Mouse (Mus musculus) bone marrow, adult 2 months (tissue): Measurements from ENCODE around the gene Pipox. TPM values are rescaled to one million over a fixed set of nuclear protein-coding genes. Genes with fewer than 3 reads are reported as not detected.

ENCODE experiments used
- H3K27ac ChIP-seq: fragments of 200-500 bp; 2 replicates; pipeline ENCODE4 v1.5.1; 2012; ENCODE audit warnings: low read depth, mild to moderate bottlenecking, control low read depth, inconsistent platforms, low read length; ENCODE audit not compliant: control insufficient read depth, poor library complexity, insufficient read depth
- H3K4me1 ChIP-seq: fragments of 200-500 bp; 2 replicates; pipeline ENCODE4 v1.6.1; 2011; ENCODE audit warnings: low read length; ENCODE audit not compliant: control insufficient read depth, insufficient read depth
- H3K4me3 ChIP-seq: fragments of 200-500 bp; replicated peaks from 2 replicates; pipeline ENCODE3; 2011; ENCODE audit warnings: mild to moderate bottlenecking, low read depth, low read length, control low read depth; ENCODE audit not compliant: control insufficient read depth
- CTCF ChIP-seq: fragments of 200-500 bp; IDR thresholded peaks from 2 replicates; pipeline ENCODE4 v1.5.1; 2011; ENCODE audit warnings: low read length, control low read depth; ENCODE audit not compliant: control insufficient read depth, insufficient read depth
- POLR2A ChIP-seq: fragments of 200-500 bp; IDR thresholded peaks from 2 replicates; pipeline ENCODE4 v1.6.1; 2011; ENCODE audit warnings: low read depth, mild to moderate bottlenecking, control low read depth, low read length, borderline replicate concordance; ENCODE audit not compliant: control insufficient read depth
- WGBS: fragments of 180-500 bp; shearing (Covaris S2); methylation state at CpG from one replicate; pipeline ENCODE4 v1.1.7; 2018; 5-methylcytosine and 5-hydroxymethylcytosine counted together
- polyA plus RNA-seq: library from polyadenylated mRNA; stranded (reverse); fragments of >200 nt; gene quantifications from 2 replicates; pipeline ENCODE4 v1.2.4, GENCODE M21; 2011; ENCODE audit warnings: low replicate concordance; ENCODE audit not compliant: missing spikeins, insufficient read depth, insufficient read length

Pipox gene
- polyA plus RNA-seq, 1 experiment: 3.8 TPM

GRCm38 (mm10) chr11:77916741-77917140 is 22.8 kb upstream of the Pipox start:
- Histone ChIP-seq H3K4me1 (no peaks in the 10 kb centered on the region; the same call in 1 of the 2 replicates), H3K27ac (no peak overlapping the region), H3K4me3 (no peak overlapping the region)
- 77% methylated on average over 4 of the region's 4 CpGs for WGBS
- TF ChIP-seq POLR2A (no peak), CTCF (no peak)

GRCm38 (mm10) chr11:77914598-77915260 is 20.8 kb upstream of the Pipox start:
- Histone ChIP-seq H3K4me1 (no peaks in the 10 kb centered on the region), H3K4me3 (no peak overlapping the region), H3K27ac (no peak overlapping the region; the same call in 1 of the 2 replicates)
- TF ChIP-seq CTCF: no peak
- TF ChIP-seq POLR2A: no peak
- WGBS: 7% methylated on average over 32 of the region's 32 CpGs

- H3K27ac ChIP-seq: no peak overlapping the region
- 70% methylated on average over 6 of the region's 6 CpGs for WGBS
- H3K4me1 ChIP-seq: no peaks in the 10 kb centered on the region
- no peak overlapping the region for H3K4me3 ChIP-seq
- TF ChIP-seq POLR2A: no peak
- no peak for TF ChIP-seq CTCF
Observed at GRCm38 (mm10) chr11:77913505-77913904, 19.6 kb upstream of the Pipox start.

DNA sequence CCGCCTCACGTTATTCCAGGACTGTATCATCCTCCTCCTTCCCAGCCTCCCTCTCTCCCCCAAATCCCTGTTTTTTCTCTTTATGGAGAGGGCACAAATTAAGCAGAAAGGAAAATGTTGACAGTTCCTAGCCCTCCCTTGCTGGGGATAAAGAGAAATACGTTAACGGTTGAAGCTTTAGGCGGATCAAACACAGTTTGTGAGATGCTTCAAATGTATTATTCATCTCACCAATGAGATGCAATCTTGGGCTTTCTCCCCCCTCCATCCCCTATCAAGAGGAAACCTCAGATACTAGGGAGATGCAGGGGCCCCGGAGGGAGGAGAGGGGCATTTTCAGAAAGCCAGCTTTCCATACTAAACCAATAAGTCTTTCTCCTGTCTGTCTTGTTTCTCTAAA is 15.9 kb upstream of the Pipox start:
- 38% methylated on average over 6 of the region's 6 CpGs for WGBS
- no peak overlapping the region for H3K4me3 ChIP-seq
- H3K4me1 ChIP-seq: no peaks in the 10 kb centered on the region
- no peak for TF ChIP-seq POLR2A
- TF ChIP-seq CTCF: no peak
- no peak overlapping the region for H3K27ac ChIP-seq

- Histone ChIP-seq H3K4me3 (no peak overlapping the region), H3K27ac (no peak overlapping the region), H3K4me1 (no peaks in the 10 kb centered on the region)
- no peak for TF ChIP-seq CTCF
- WGBS: 44% methylated on average over 5 of the region's 5 CpGs
Observed at GRCm38 (mm10) chr11:77909376-77909775, 15.5 kb upstream of the Pipox start.

- 60% methylated on average over 4 of the region's 4 CpGs for WGBS
Observed at GRCm38 (mm10) chr11:77908468-77908867, 14.6 kb upstream of the Pipox start.

GRCm38 (mm10) chr11:77906747-77907174 is 12.9 kb upstream of the Pipox start:
- H3K27ac ChIP-seq: no peak overlapping the region
- no peak for TF ChIP-seq POLR2A
- TF ChIP-seq CTCF: no peak
- no peaks in the 10 kb centered on the region for H3K4me1 ChIP-seq
- H3K4me3 ChIP-seq: no peak overlapping the region
- 34% methylated on average over 9 of the region's 9 CpGs for WGBS

More at GRCm38 (mm10) chr11:77908468-77908867, 14.6 kb upstream of the Pipox start:
- Histone ChIP-seq H3K4me1 (no peaks in the 10 kb centered on the region), H3K27ac (no peak overlapping the region), H3K4me3 (no peak overlapping the region)
- TF ChIP-seq CTCF (no peak), POLR2A (no peak)

GRCm38 (mm10) chr11:77906097-77906687 is 12.3 kb upstream of the Pipox start:
- WGBS: 53% methylated on average over 19 of the region's 19 CpGs
- TF ChIP-seq CTCF (no peak), POLR2A (no peak)
- Histone ChIP-seq H3K4me3 (no peak overlapping the region), H3K4me1 (no peaks in the 10 kb centered on the region), H3K27ac (no peak overlapping the region)

- WGBS: 64% methylated on average over 1 of the region's 1 CpGs
- no peak overlapping the region for H3K4me3 ChIP-seq
- H3K27ac ChIP-seq: no peak overlapping the region
- H3K4me1 ChIP-seq: no peaks in the 10 kb centered on the region
- no peak for TF ChIP-seq POLR2A
- no peak for TF ChIP-seq CTCF
Observed at GRCm38 (mm10) chr11:77904707-77905106, 10.8 kb upstream of the Pipox start.
